17 mouse cellular contexts compared by ENCODE assay signal in the genomic region with DNA sequence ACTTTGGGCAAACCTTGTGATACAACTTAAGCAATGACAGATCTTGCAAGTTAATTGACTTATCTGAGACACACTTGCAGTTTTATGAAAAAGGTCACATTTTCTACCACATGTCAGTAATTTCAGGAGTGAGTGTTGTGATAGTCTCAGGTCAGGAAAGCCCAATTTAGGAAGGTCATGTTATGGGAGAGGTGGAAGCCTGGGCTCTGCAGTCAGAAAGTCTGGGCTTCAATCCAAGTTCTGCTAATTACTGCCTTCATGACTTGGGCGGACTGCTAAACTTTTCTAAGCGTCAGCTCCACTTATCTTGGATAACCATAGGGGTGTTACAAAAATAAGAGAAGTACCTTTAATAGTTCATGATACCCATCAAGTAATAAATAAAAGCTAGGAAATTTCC. TPM values are rescaled to one million over a fixed set of nuclear protein-coding genes. Genes with fewer than 3 reads are reported as not detected.
DNase-seq lines count a peak whose midpoint lies in the region; ATAC-seq and TF ChIP-seq lines count a peak whose summit lies in the region.
"Had no signal": no experiment of that assay in that cellular context is flagged by ENCODE, and none has a peak within 500 bp of the region (broad histone marks: within the 10 kb centered on the region; RNA-seq: fewer than 3 reads in every experiment).

No protein-coding gene starts in this region.

- peak; percentile 29 for DNase-seq in embryonic facial prominence, embryonic 11.5 days (ENCODE audit: low spot score)
- DNase-seq in embryonic facial prominence, embryonic 10.5 days (ENCODE audit: low spot score): no peak
- DNase-seq in kidney, adult 11 months: peak; percentile 32
- no peak for DNase-seq in kidney, adult 18-20 months
- peak; percentile 69 for DNase-seq in kidney, adult 2 months
- DNase-seq in kidney, postnatal 36 days: peak; percentile 20 to 57
- no peak for DNase-seq in layer of hippocampus, postnatal 10 days (ENCODE audit: low spot score in 2 of 2)
- no peak for DNase-seq in left cerebral cortex, adult 9 months (ENCODE audit: low spot score in 2 of 2)
- DNase-seq: adrenal gland, postnatal 25 days; gastrocnemius, postnatal 25 days; layer of hippocampus, adult 9-11 months; lung, postnatal 10 days; thymus, adult 18-20 months had no signal

- no peak for TF ChIP-seq POLR2A in kidney, adult 2 months (IDR thresholded peaks at IDR 0.05; ENCODE audit: low read depth, low read length)

- no peaks in the 10 kb centered on the region for H3K9me3 ChIP-seq in embryonic facial prominence, embryonic 11.5 days (replicated peaks; ENCODE audit: control insufficient read depth, low read length)
- H3K9me3 ChIP-seq in embryonic facial prominence, embryonic 10.5 days: no peaks in the 10 kb centered on the region
- H3K9me3 ChIP-seq: hindbrain, embryonic 12.5 days; intestine, embryonic 15.5 days; liver, embryonic 12.5 days; neural tube, embryonic 15.5 days had no signal

- no peak overlapping the region for H3K4me3 ChIP-seq in embryonic facial prominence, embryonic 11.5 days (ENCODE audit: low read depth, low read length)
- no peak overlapping the region for H3K4me3 ChIP-seq in embryonic facial prominence, embryonic 10.5 days
- H3K4me3 ChIP-seq in kidney, adult 2 months (ENCODE audit: insufficient read depth, low read depth, low read length): no peak overlapping the region
- H3K4me3 ChIP-seq: hindbrain, embryonic 12.5 days; intestine, embryonic 15.5 days; liver, embryonic 12.5 days; neural tube, embryonic 15.5 days had no signal

- H3K27me3 ChIP-seq in embryonic facial prominence, embryonic 11.5 days (ENCODE audit: control insufficient read depth, insufficient read depth, low read length): no peaks in the 10 kb centered on the region
- H3K27me3 ChIP-seq in embryonic facial prominence, embryonic 10.5 days (replicated peaks; ENCODE audit: low read depth, poor library complexity, severe bottlenecking): no peaks in the 10 kb centered on the region
- H3K27me3 ChIP-seq in kidney, adult 2 months (replicated peaks; ENCODE audit: control insufficient read depth, insufficient read depth, low read length): no peaks in the 10 kb centered on the region
- H3K27me3 ChIP-seq: hindbrain, embryonic 12.5 days; intestine, embryonic 15.5 days; liver, embryonic 12.5 days; neural tube, embryonic 15.5 days had no signal

- H3K36me3 ChIP-seq in embryonic facial prominence, embryonic 11.5 days (replicated peaks; ENCODE audit: control insufficient read depth, insufficient read depth, low read depth, low read length): no peaks in the 10 kb centered on the region
- no peaks in the 10 kb centered on the region for H3K36me3 ChIP-seq in embryonic facial prominence, embryonic 10.5 days (replicated peaks)
- H3K36me3 ChIP-seq in kidney, adult 2 months (ENCODE audit: control insufficient read depth, insufficient read depth, low read length): no peaks in the 10 kb centered on the region
- H3K36me3 ChIP-seq: hindbrain, embryonic 12.5 days; intestine, embryonic 15.5 days; liver, embryonic 12.5 days; neural tube, embryonic 15.5 days had no signal

- no peaks in the 10 kb centered on the region for H3K4me1 ChIP-seq in embryonic facial prominence, embryonic 11.5 days (ENCODE audit: control insufficient read depth, insufficient read depth, low read length)
- no peaks in the 10 kb centered on the region for H3K4me1 ChIP-seq in embryonic facial prominence, embryonic 10.5 days
- H3K4me1 ChIP-seq in kidney, adult 2 months (ENCODE audit: control insufficient read depth, insufficient read depth, low read length): no peaks in the 10 kb centered on the region
- H3K4me1 ChIP-seq: hindbrain, embryonic 12.5 days; intestine, embryonic 15.5 days; liver, embryonic 12.5 days; neural tube, embryonic 15.5 days had no signal

- ATAC-seq in embryonic facial prominence, embryonic 11.5 days (replicated peaks; ENCODE audit: insufficient number of reproducible peaks, low FRiP score, low TSS enrichment, low read depth): no peak
- ATAC-seq: intestine, embryonic 15.5 days; liver, embryonic 12.5 days had no signal

- H3K27ac ChIP-seq in embryonic facial prominence, embryonic 11.5 days (replicated peaks; ENCODE audit: low read depth, low read length): no peak overlapping the region
- H3K27ac ChIP-seq in embryonic facial prominence, embryonic 10.5 days (replicated peaks): no peak overlapping the region
- no peak overlapping the region for H3K27ac ChIP-seq in kidney, adult 2 months (ENCODE audit: insufficient read depth, low read depth, low read length)
- H3K27ac ChIP-seq: hindbrain, embryonic 12.5 days; intestine, embryonic 15.5 days; liver, embryonic 12.5 days; neural tube, embryonic 15.5 days had no signal

- H3K4me2 ChIP-seq in embryonic facial prominence, embryonic 11.5 days (ENCODE audit: low read depth, low read length): no peak overlapping the region
- H3K4me2 ChIP-seq: hindbrain, embryonic 12.5 days; intestine, embryonic 15.5 days; liver, embryonic 12.5 days; neural tube, embryonic 15.5 days had no signal

- H3K9ac ChIP-seq in embryonic facial prominence, embryonic 11.5 days (replicated peaks; ENCODE audit: low read length): no peak overlapping the region
- H3K9ac ChIP-seq: hindbrain, embryonic 12.5 days; intestine, embryonic 15.5 days; liver, embryonic 12.5 days; neural tube, embryonic 15.5 days had no signal

- TF ChIP-seq CTCF in kidney, adult 2 months (conservative IDR thresholded peaks at IDR 0.05; ENCODE audit: insufficient read depth, insufficient read length, low read depth, low read length): no peak

- 39% methylated on average over 2 of the region's 2 CpGs for WGBS in embryonic facial prominence, embryonic 11.5 days
- WGBS in embryonic facial prominence, embryonic 10.5 days: 55% methylated on average over 2 of the region's 2 CpGs
- WGBS in kidney, adult 2 months: 9% methylated on average over 2 of the region's 2 CpGs

RNA-seq across cellular contexts. Expression of a gene that starts 22.6 kb away (rescaled TPM):
- polyA plus RNA-seq in embryonic facial prominence, embryonic 11.5 days (2014; fragmentation: Nextera tagmentation; extraction: Ambion mirVana): 30.0 and 31.2 TPM in 2 replicates
- 28.9 and 33.9 TPM in 2 replicates for polyA plus RNA-seq in embryonic facial prominence, embryonic 10.5 days (2016; fragmentation: Nextera tagmentation; extraction: Ambion mirVana)
- 7.9 and 8.8 TPM in 2 replicates for polyA plus RNA-seq in kidney, adult 2 months (2012; rRNA removed)
- total RNA-seq in layer of hippocampus, postnatal 10 days (2021): 10 to 100 TPM; 28.0 to 31.3 TPM

Comparison
In these comparisons a context has a peak if more than half of its experiments do, and no peak if none do; other contexts are left out.
1. DNase-seq: peak in embryonic facial prominence, embryonic 11.5 days (single experiment), kidney, adult 11 months (single experiment), kidney, adult 2 months (single experiment) and kidney, postnatal 36 days (2 of 2); none in embryonic facial prominence, embryonic 10.5 days (single experiment), kidney, adult 18-20 months (single experiment), layer of hippocampus, postnatal 10 days (0 of 2) and left cerebral cortex, adult 9 months (0 of 2).